Mouse (Mus musculus) hindbrain, embryonic 12.5 days (tissue): ENCODE results near the gene Agpat3. TPM values are rescaled to one million over a fixed set of nuclear protein-coding genes. Genes with fewer than 3 reads are reported as not detected.
"Not testable (repeated sequence)": the region's sequence is repeated elsewhere in the genome, so short reads cannot be mapped to it uniquely, and the experiment has no call there.

ENCODE experiments used
- ATAC-seq: fragments of 200-750 bp; cut with Nextera tagmentation; 2 replicates; pipeline ENCODE4 v1.8.0; 2017; ENCODE audit warnings: moderate TSS enrichment; ENCODE audit not compliant: low FRiP score
- H3K27ac ChIP-seq: fragments of 300-500 bp; sonication (generic); 2 replicates; pipeline ENCODE4 v1.5.1; 2016; ENCODE audit warnings: mild to moderate bottlenecking
- H3K27me3 ChIP-seq: fragments of 300-500 bp; sonication (generic); 2 replicates; pipeline ENCODE4 v1.6.1; 2016; ENCODE audit warnings: mild to moderate bottlenecking
- H3K36me3 ChIP-seq: fragments of 300-500 bp; sonication (generic); 2 replicates; pipeline ENCODE4 v1.6.1; 2016; ENCODE audit warnings: mild to moderate bottlenecking
- H3K4me1 ChIP-seq: fragments of 300-500 bp; sonication (generic); 2 replicates; pipeline ENCODE4 v1.6.1; 2016
- H3K4me2 ChIP-seq: fragments of 300-500 bp; sonication (generic); replicated peaks from 2 replicates; pipeline ENCODE4 v1.6.1; 2016; ENCODE audit warnings: mild to moderate bottlenecking
- H3K4me3 ChIP-seq: fragments of 300-500 bp; sonication (generic); 2 replicates; pipeline ENCODE4 v1.5.1; 2016; ENCODE audit warnings: mild to moderate bottlenecking
- H3K9ac ChIP-seq: fragments of 300-500 bp; sonication (generic); 2 replicates; pipeline ENCODE4 v1.6.1; 2016; ENCODE audit warnings: mild to moderate bottlenecking, moderate library complexity
- H3K9me3 ChIP-seq: fragments of 300-500 bp; sonication (generic); replicated peaks from 2 replicates; pipeline ENCODE4 v1.6.1; 2016; ENCODE audit warnings: mild to moderate bottlenecking
- WGBS: fragments of 180-500 bp; shearing (Covaris S2); methylation state at CpG from one replicate; pipeline ENCODE4 v1.1.7; 2016; 5-methylcytosine and 5-hydroxymethylcytosine counted together
- polyA plus RNA-seq: library from polyadenylated mRNA; unstranded; fragments of >200 nt; fragmentation: Nextera tagmentation; extraction: Ambion mirVana; gene quantifications from 2 replicates; pipeline ENCODE4 v1.2.1, GENCODE M21; 2016

Agpat3 gene
- polyA plus RNA-seq, 1 experiment from 2014 or later, result 59.2 TPM

- no peaks in the 10 kb centered on the region for H3K36me3 ChIP-seq
- no peak overlapping the region for H3K4me3 ChIP-seq
- no peak overlapping the region for H3K4me2 ChIP-seq
- no peaks in the 10 kb centered on the region for H3K4me1 ChIP-seq
- no peaks in the 10 kb centered on the region for H3K9me3 ChIP-seq
- no peak overlapping the region for H3K27ac ChIP-seq
- no peaks in the 10 kb centered on the region for H3K27me3 ChIP-seq
- WGBS, result 95% methylated on average over 7 of the region's 7 CpGs
- H3K9ac ChIP-seq, result no peak overlapping the region
- no peak for ATAC-seq
Observed at GRCm38 (mm10) chr10:78378516-78378915, 26.2 kb upstream of the Agpat3 start.

GRCm38 (mm10) chr10:78372681-78373668 is 20.7 kb upstream of the Agpat3 start:
- Histone ChIP-seq H3K27me3 (no peaks in the 10 kb centered on the region; the same call in 1 of the 2 replicates), H3K36me3 (no peaks in the 10 kb centered on the region), H3K9me3 (no peaks in the 10 kb centered on the region), H3K4me3 (no peak overlapping the region), H3K4me1 (no peaks in the 10 kb centered on the region), H3K9ac (no peak overlapping the region), H3K4me2 (no peak overlapping the region), H3K27ac (no peak overlapping the region)
- ATAC-seq, result no peak
- 70% methylated on average over 27 of the region's 27 CpGs for WGBS

- Histone ChIP-seq H3K4me3 (no peak overlapping the region), H3K9ac (no peak overlapping the region), H3K27me3 (no peaks in the 10 kb centered on the region; the same call in 1 of the 2 replicates), H3K36me3 (no peaks in the 10 kb centered on the region), H3K4me1 (no peaks in the 10 kb centered on the region), H3K27ac (no peak overlapping the region), H3K4me2 (no peak overlapping the region), H3K9me3 (no peaks in the 10 kb centered on the region)
- ATAC-seq, result no peak
- WGBS, result 87% methylated on average over 6 of the region's 6 CpGs
Observed at GRCm38 (mm10) chr10:78371746-78372145, 19.5 kb upstream of the Agpat3 start.

- no peak overlapping the region for H3K9ac ChIP-seq
- H3K9me3 ChIP-seq, result no peaks in the 10 kb centered on the region
- H3K4me1 ChIP-seq, result no peaks in the 10 kb centered on the region
- H3K4me3 ChIP-seq, result no peak overlapping the region
- no peaks in the 10 kb centered on the region for H3K27me3 ChIP-seq
- WGBS, result 48% methylated on average over 4 of the region's 4 CpGs
- H3K36me3 ChIP-seq, result no peaks in the 10 kb centered on the region
- no peak for ATAC-seq
- no peak overlapping the region for H3K4me2 ChIP-seq
- H3K27ac ChIP-seq, result no peak overlapping the region
Observed at GRCm38 (mm10) chr10:78367586-78367985, 15.3 kb upstream of the Agpat3 start.

GRCm38 (mm10) chr10:78366851-78367312 is 14.6 kb upstream of the Agpat3 start:
- H3K27ac ChIP-seq, result no peak overlapping the region
- no peak overlapping the region for H3K9ac ChIP-seq
- H3K4me2 ChIP-seq, result no peak overlapping the region
- no peaks in the 10 kb centered on the region for H3K9me3 ChIP-seq
- H3K4me3 ChIP-seq, result no peak overlapping the region
- H3K36me3 ChIP-seq, result no peaks in the 10 kb centered on the region
- WGBS, result 74% methylated on average over 9 of the region's 9 CpGs
- H3K27me3 ChIP-seq, result no peaks in the 10 kb centered on the region
- H3K4me1 ChIP-seq, result no peaks in the 10 kb centered on the region
- no peak for ATAC-seq

GRCm38 (mm10) chr10:78366195-78366834 is 14.0 kb upstream of the Agpat3 start:
- ATAC-seq, result no peak
- H3K4me1 ChIP-seq, result no peaks in the 10 kb centered on the region
- WGBS, result 49% methylated on average over 5 of the region's 5 CpGs
- H3K4me3 ChIP-seq, result no peak overlapping the region
- no peak overlapping the region for H3K9ac ChIP-seq
- no peak overlapping the region for H3K4me2 ChIP-seq
- H3K36me3 ChIP-seq, result no peaks in the 10 kb centered on the region
- no peak overlapping the region for H3K27ac ChIP-seq
- no peaks in the 10 kb centered on the region for H3K27me3 ChIP-seq
- H3K9me3 ChIP-seq, result no peaks in the 10 kb centered on the region

- H3K4me1 ChIP-seq, result no peaks in the 10 kb centered on the region
- no peak overlapping the region for H3K9ac ChIP-seq
- H3K4me3 ChIP-seq, result no peak overlapping the region
- no peak for ATAC-seq
- H3K27me3 ChIP-seq, result no peaks in the 10 kb centered on the region
- H3K36me3 ChIP-seq, result no peaks in the 10 kb centered on the region
- no peak overlapping the region for H3K4me2 ChIP-seq
- H3K9me3 ChIP-seq, result no peaks in the 10 kb centered on the region
- H3K27ac ChIP-seq, result no peak overlapping the region
- WGBS, result 82% methylated on average over 6 of the region's 6 CpGs
Observed at GRCm38 (mm10) chr10:78365555-78365954, 13.3 kb upstream of the Agpat3 start.

GRCm38 (mm10) chr10:78364106-78364505 is 11.8 kb upstream of the Agpat3 start:
- Histone ChIP-seq H3K27ac (no peak overlapping the region), H3K9ac (no peak overlapping the region), H3K27me3 (no peaks in the 10 kb centered on the region), H3K9me3 (no peaks in the 10 kb centered on the region), H3K4me1 (no peaks in the 10 kb centered on the region), H3K4me3 (no peak overlapping the region), H3K4me2 (no peak overlapping the region), H3K36me3 (no peaks in the 10 kb centered on the region)
- ATAC-seq, result no peak
- WGBS, result 83% methylated on average over 2 of the region's 2 CpGs

- no peak overlapping the region for H3K9ac ChIP-seq
- no peak overlapping the region for H3K27ac ChIP-seq
- H3K36me3 ChIP-seq, result no peaks in the 10 kb centered on the region
- H3K4me3 ChIP-seq, result no peak overlapping the region
- ATAC-seq, result no peak
- no peaks in the 10 kb centered on the region for H3K27me3 ChIP-seq
- 89% methylated on average over 6 of the region's 6 CpGs for WGBS
- H3K9me3 ChIP-seq, result no peaks in the 10 kb centered on the region
- H3K4me1 ChIP-seq, result no peaks in the 10 kb centered on the region
- no peak overlapping the region for H3K4me2 ChIP-seq
Observed at GRCm38 (mm10) chr10:78363366-78363765, 11.1 kb upstream of the Agpat3 start.

- Histone ChIP-seq H3K27ac (no peak overlapping the region), H3K4me2 (no peak overlapping the region), H3K4me1 (no peaks in the 10 kb centered on the region), H3K9ac (no peak overlapping the region), H3K36me3 (no peaks in the 10 kb centered on the region), H3K9me3 (no peaks in the 10 kb centered on the region), H3K4me3 (no peak overlapping the region), H3K27me3 (no peaks in the 10 kb centered on the region)
- no peak for ATAC-seq
- 75% methylated on average over 2 of the region's 2 CpGs for WGBS
Observed at GRCm38 (mm10) chr10:78361951-78362350, 9.7 kb upstream of the Agpat3 start.

GRCm38 (mm10) chr10:78360290-78360711 is 8.0 kb upstream of the Agpat3 start:
- ATAC-seq, result no peak
- Histone ChIP-seq H3K36me3 (no peaks in the 10 kb centered on the region), H3K4me1 (no peaks in the 10 kb centered on the region), H3K27ac (no peak overlapping the region), H3K27me3 (no peaks in the 10 kb centered on the region), H3K9me3 (no peaks in the 10 kb centered on the region), H3K4me3 (no peak overlapping the region), H3K4me2 (no peak overlapping the region), H3K9ac (no peak overlapping the region)
- WGBS, result 88% methylated on average over 3 of the region's 3 CpGs

GRCm38 (mm10) chr10:78358999-78359398 is 6.7 kb upstream of the Agpat3 start:
- not testable (repeated sequence) for H3K27ac ChIP-seq, ATAC-seq, H3K4me3 ChIP-seq, H3K4me1 ChIP-seq, H3K36me3 ChIP-seq, H3K9me3 ChIP-seq, H3K9ac ChIP-seq, H3K4me2 ChIP-seq, H3K27me3 ChIP-seq
- WGBS, result 87% methylated on average over 3 of the region's 3 CpGs
